Mouse (Mus musculus) testis, adult 2 months (tissue): ENCODE data around the gene Cisd1.

Source experiments
- CTCF ChIP-seq: fragments of 200-500 bp; IDR thresholded peaks from 2 replicates; pipeline ENCODE4 v1.5.1; 2012; ENCODE audit warnings: low read depth, mild to moderate bottlenecking, inconsistent platforms, low read length, moderate library complexity; ENCODE audit not compliant: control insufficient read depth, insufficient read depth, insufficient replicate concordance
- POLR2A ChIP-seq: fragments of 200-500 bp; IDR thresholded peaks from 2 replicates; pipeline ENCODE4 v1.6.1; 2012; ENCODE audit warnings: low read depth, mild to moderate bottlenecking, inconsistent platforms, low read length, moderate library complexity; ENCODE audit not compliant: control insufficient read depth

GRCm38 (mm10) chr10:71382858-71383551 lies 38.3 kb upstream of the Cisd1 start:
- TF ChIP-seq CTCF = no peak
- TF ChIP-seq POLR2A = no peak
